Mouse (Mus musculus) A20 (cell line): ENCODE data around the gene Esyt2.

ENCODE experiments used
- DNase-seq: peaks from one replicate; pipeline ENCODE4 v3.0.0-alpha.2; 2011; ENCODE audit warnings: low read depth, low spot score

Gene Esyt2

GRCm38 (mm10) chr12:116438591-116438990 is 157.6 kb downstream of the Esyt2 start:
- DNase-seq = no peak
